Mouse (Mus musculus) cerebellum, postnatal 25 days (tissue): ENCODE measurements at regions not wholly inside any gene's neighbourhood (a gene's known extent, or its start where the extent isn't known, plus 50 kb on each side); places are given as distances from the start of the nearest gene placed in this dataset.

Experiments
- DNase-seq, 2 experiments: peaks; one replicate each; pipeline ENCODE4 v3.0.0; 2021; ENCODE audit warnings: mixed read lengths in 2 of 2

DNA sequence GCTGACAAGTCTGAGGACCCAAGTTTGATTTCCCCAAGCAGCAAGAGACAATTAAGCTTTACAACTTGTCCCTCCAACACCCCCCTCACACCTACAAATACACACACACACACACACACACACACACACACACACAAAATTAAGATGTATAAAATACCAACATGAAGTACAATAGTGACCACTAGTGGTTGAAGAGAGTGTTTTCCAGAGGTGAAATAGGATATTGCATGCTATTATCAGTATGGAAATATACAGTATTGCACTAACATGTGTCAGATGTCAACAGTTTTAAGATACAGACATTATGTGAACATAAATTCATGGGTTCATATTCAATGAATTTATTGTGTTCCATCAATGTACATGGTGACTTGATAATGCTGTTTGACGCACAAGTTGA is 685.7 kb upstream of the Cdh6 start:
- DNase-seq, result peak in 1 of 2 experiments; percentile 3

GRCm38 (mm10) chr15:13854095-13854836 is 680.8 kb upstream of the Cdh6 start:
- DNase-seq, result no peak
